Mouse (Mus musculus): ENCODE data around the gene Wfdc17. TPM values are rescaled to one million over a fixed set of nuclear protein-coding genes. Genes with fewer than 3 reads are reported as not detected.

The Wfdc17 gene
- polyA plus RNA-seq (2015; fragmentation: Nextera tagmentation; extraction: Ambion mirVana): not detected in 2 replicates

GRCm38 (mm10) chr11:83703705-83704104, at the start of gene Wfdc17:
Gene Wfdc17, plus strand, starts transcription at chr11:83703991.
- 64% methylated on average over 1 of the region's 1 CpGs for WGBS
- H3K4me3 ChIP-seq (ENCODE audit: low read depth, low read length): no peak within 1 kb of the TSS
- no peak within 1 kb of the TSS for H3K4me2 ChIP-seq (ENCODE audit: low read length)
- H3K36me3 ChIP-seq (ENCODE audit: control insufficient read depth, insufficient read depth, low read length): no peaks in the 10 kb centered on the region
- no peak within 1 kb of the TSS for H3K9ac ChIP-seq (ENCODE audit: low read depth, low read length)
- H3K9me3 ChIP-seq (replicated peaks; ENCODE audit: control insufficient read depth, low read length, poor library complexity, severe bottlenecking): no peaks in the 10 kb centered on the region
- H3K4me1 ChIP-seq (ENCODE audit: control insufficient read depth, insufficient read depth, low read length): no peaks in the 10 kb centered on the region
- H3K27me3 ChIP-seq (ENCODE audit: control insufficient read depth, insufficient read depth, low read depth, low read length): no peaks in the 10 kb centered on the region
- no peak for ATAC-seq
- no peak within 1 kb of the TSS for H3K27ac ChIP-seq (ENCODE audit: low read length)

- ATAC-seq: no peak
- H3K27me3 ChIP-seq (ENCODE audit: control insufficient read depth, insufficient read depth, low read depth, low read length): no peaks in the 10 kb centered on the region
- H3K9me3 ChIP-seq (replicated peaks; ENCODE audit: control insufficient read depth, low read length, poor library complexity, severe bottlenecking): no peaks in the 10 kb centered on the region
- H3K4me3 ChIP-seq (ENCODE audit: low read depth, low read length): no peak overlapping the region
- H3K4me2 ChIP-seq (ENCODE audit: low read length): no peak overlapping the region
- no peaks in the 10 kb centered on the region for H3K4me1 ChIP-seq (ENCODE audit: control insufficient read depth, insufficient read depth, low read length)
- no peak overlapping the region for H3K27ac ChIP-seq (ENCODE audit: low read length)
- 90% methylated on average over 8 of the region's 8 CpGs for WGBS
- no peak overlapping the region for H3K9ac ChIP-seq (ENCODE audit: low read depth, low read length)
- H3K36me3 ChIP-seq (ENCODE audit: control insufficient read depth, insufficient read depth, low read length): no peaks in the 10 kb centered on the region
These were observed 49.2 kb upstream of the Wfdc17 start for GRCm38 (mm10) chr11:83654606-83655005.

GRCm38 (mm10) chr11:83657508-83657907, 46.3 kb upstream of the Wfdc17 start:
- H3K9ac ChIP-seq (ENCODE audit: low read depth, low read length): no peak overlapping the region
- 92% methylated on average over 3 of the region's 3 CpGs for WGBS
- no peaks in the 10 kb centered on the region for H3K9me3 ChIP-seq (replicated peaks; ENCODE audit: control insufficient read depth, low read length, poor library complexity, severe bottlenecking)
- no peaks in the 10 kb centered on the region for H3K4me1 ChIP-seq (ENCODE audit: control insufficient read depth, insufficient read depth, low read length)
- H3K27me3 ChIP-seq (ENCODE audit: control insufficient read depth, insufficient read depth, low read depth, low read length): no peaks in the 10 kb centered on the region
- no peak overlapping the region for H3K4me2 ChIP-seq (ENCODE audit: low read length)
- no peak overlapping the region for H3K27ac ChIP-seq (ENCODE audit: low read length)
- no peak overlapping the region for H3K4me3 ChIP-seq (ENCODE audit: low read depth, low read length)
- H3K36me3 ChIP-seq (ENCODE audit: control insufficient read depth, insufficient read depth, low read length): no peaks in the 10 kb centered on the region
- no peak for ATAC-seq

GRCm38 (mm10) chr11:83658797-83659196, 45.0 kb upstream of the Wfdc17 start:
- H3K36me3 ChIP-seq (ENCODE audit: control insufficient read depth, insufficient read depth, low read length): no peaks in the 10 kb centered on the region

GRCm38 (mm10) chr11:83662204-83662603, 41.6 kb upstream of the Wfdc17 start, which contains the start of gene Ccl4:
Gene Ccl4, plus strand, starts transcription at chr11:83662584.
- H3K4me1 ChIP-seq (ENCODE audit: control insufficient read depth, insufficient read depth, low read length): no peaks in the 10 kb centered on the region
- ATAC-seq: no peak
- 81% methylated on average over 6 of the region's 6 CpGs for WGBS
- no peak within 1 kb of the TSS for H3K9ac ChIP-seq (ENCODE audit: low read depth, low read length)
- H3K4me2 ChIP-seq (ENCODE audit: low read length): no peak within 1 kb of the TSS
- H3K27me3 ChIP-seq (ENCODE audit: control insufficient read depth, insufficient read depth, low read depth, low read length): no peaks in the 10 kb centered on the region
- H3K27ac ChIP-seq (ENCODE audit: low read length): no peak within 1 kb of the TSS
- H3K4me3 ChIP-seq (ENCODE audit: low read depth, low read length): no peak within 1 kb of the TSS
- no peaks in the 10 kb centered on the region for H3K9me3 ChIP-seq (replicated peaks; ENCODE audit: control insufficient read depth, low read length, poor library complexity, severe bottlenecking)
- no peaks in the 10 kb centered on the region for H3K36me3 ChIP-seq (ENCODE audit: control insufficient read depth, insufficient read depth, low read length)

More at GRCm38 (mm10) chr11:83658797-83659196, 45.0 kb upstream of the Wfdc17 start:
- H3K27me3 ChIP-seq (ENCODE audit: control insufficient read depth, insufficient read depth, low read depth, low read length): no peaks in the 10 kb centered on the region
- H3K4me1 ChIP-seq (ENCODE audit: control insufficient read depth, insufficient read depth, low read length): no peaks in the 10 kb centered on the region
- no peak overlapping the region for H3K4me3 ChIP-seq (ENCODE audit: low read depth, low read length)
- no peak overlapping the region for H3K27ac ChIP-seq (ENCODE audit: low read length)
- no peak overlapping the region for H3K9ac ChIP-seq (ENCODE audit: low read depth, low read length)
- H3K9me3 ChIP-seq (replicated peaks; ENCODE audit: control insufficient read depth, low read length, poor library complexity, severe bottlenecking): no peaks in the 10 kb centered on the region
- no peak overlapping the region for H3K4me2 ChIP-seq (ENCODE audit: low read length)
- 82% methylated on average over 6 of the region's 6 CpGs for WGBS
- ATAC-seq: no peak

DNA sequence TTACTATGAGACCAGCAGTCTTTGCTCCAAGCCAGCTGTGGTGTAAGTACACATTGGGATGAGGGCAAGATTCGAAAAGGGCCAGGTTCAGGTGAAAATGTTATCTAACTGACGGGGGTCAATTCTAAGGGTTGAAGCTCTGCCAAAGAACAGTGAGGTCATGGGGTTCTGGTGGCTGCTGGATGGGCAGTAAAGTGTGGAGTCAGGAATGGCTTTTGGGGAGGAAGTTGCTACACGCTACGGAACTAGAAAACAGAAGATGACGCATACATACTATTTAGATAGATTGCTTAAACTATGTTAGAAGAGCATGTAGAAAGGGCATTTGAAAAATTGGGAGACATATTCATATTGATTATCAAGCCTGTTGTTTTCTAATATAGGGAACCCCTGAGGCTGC, 40.3 kb upstream of the Wfdc17 start:
- Histone ChIP-seq H3K4me2 (ENCODE audit: low read length) (no peak overlapping the region), H3K4me3 (ENCODE audit: low read depth, low read length) (no peak overlapping the region), H3K27ac (ENCODE audit: low read length) (no peak overlapping the region), H3K9ac (ENCODE audit: low read depth, low read length) (no peak overlapping the region), H3K27me3 (ENCODE audit: control insufficient read depth, insufficient read depth, low read depth, low read length) (no peaks in the 10 kb centered on the region), H3K9me3 (replicated peaks; ENCODE audit: control insufficient read depth, low read length, poor library complexity, severe bottlenecking) (no peaks in the 10 kb centered on the region), H3K36me3 (ENCODE audit: control insufficient read depth, insufficient read depth, low read length) (no peaks in the 10 kb centered on the region), H3K4me1 (ENCODE audit: control insufficient read depth, insufficient read depth, low read length) (no peaks in the 10 kb centered on the region)
- no peak for ATAC-seq
- 89% methylated on average over 5 of the region's 5 CpGs for WGBS

GRCm38 (mm10) chr11:83671743-83672142, 32.0 kb upstream of the Wfdc17 start:
- no peaks in the 10 kb centered on the region for H3K36me3 ChIP-seq (ENCODE audit: control insufficient read depth, insufficient read depth, low read length)
- no peak for ATAC-seq

DNA sequence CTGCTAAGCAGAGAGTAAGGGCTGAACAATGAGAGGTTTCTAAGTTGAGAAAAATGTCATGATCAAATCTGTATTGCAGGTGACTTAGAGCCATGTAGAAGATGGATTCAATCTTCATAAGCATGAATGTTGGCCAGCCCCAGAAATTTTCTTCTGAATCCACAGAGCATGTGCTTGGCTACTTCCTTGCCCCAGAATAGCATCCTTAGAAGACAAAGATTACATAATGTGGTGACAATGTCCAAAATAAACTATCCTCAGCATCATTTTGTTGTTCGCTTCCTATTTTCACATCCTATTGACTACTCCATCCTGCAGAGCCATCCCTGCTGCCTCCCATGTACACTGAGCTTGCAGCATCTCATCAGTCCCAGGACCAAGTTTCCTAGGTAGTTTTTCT, 28.1 kb upstream of the Wfdc17 start:
- H3K36me3 ChIP-seq (ENCODE audit: control insufficient read depth, insufficient read depth, low read length): no peaks in the 10 kb centered on the region
- no peak overlapping the region for H3K4me3 ChIP-seq (ENCODE audit: low read depth, low read length)
- 85% methylated on average over 1 of the region's 1 CpGs for WGBS
- no peaks in the 10 kb centered on the region for H3K4me1 ChIP-seq (ENCODE audit: control insufficient read depth, insufficient read depth, low read length)
- ATAC-seq: no peak
- no peak overlapping the region for H3K9ac ChIP-seq (ENCODE audit: low read depth, low read length)
- no peaks in the 10 kb centered on the region for H3K27me3 ChIP-seq (ENCODE audit: control insufficient read depth, insufficient read depth, low read depth, low read length)
- H3K27ac ChIP-seq (ENCODE audit: low read length): no peak overlapping the region
- H3K9me3 ChIP-seq (replicated peaks; ENCODE audit: control insufficient read depth, low read length, poor library complexity, severe bottlenecking): no peaks in the 10 kb centered on the region
- H3K4me2 ChIP-seq (ENCODE audit: low read length): no peak overlapping the region

More at GRCm38 (mm10) chr11:83671743-83672142, 32.0 kb upstream of the Wfdc17 start:
- no peak overlapping the region for H3K27ac ChIP-seq (ENCODE audit: low read length)
- no peaks in the 10 kb centered on the region for H3K4me1 ChIP-seq (ENCODE audit: control insufficient read depth, insufficient read depth, low read length)
- H3K4me3 ChIP-seq (ENCODE audit: low read depth, low read length): no peak overlapping the region
- no peaks in the 10 kb centered on the region for H3K27me3 ChIP-seq (ENCODE audit: control insufficient read depth, insufficient read depth, low read depth, low read length)
- H3K9ac ChIP-seq (ENCODE audit: low read depth, low read length): no peak overlapping the region
- no peak overlapping the region for H3K4me2 ChIP-seq (ENCODE audit: low read length)
- no peaks in the 10 kb centered on the region for H3K9me3 ChIP-seq (replicated peaks; ENCODE audit: control insufficient read depth, low read length, poor library complexity, severe bottlenecking)

DNA sequence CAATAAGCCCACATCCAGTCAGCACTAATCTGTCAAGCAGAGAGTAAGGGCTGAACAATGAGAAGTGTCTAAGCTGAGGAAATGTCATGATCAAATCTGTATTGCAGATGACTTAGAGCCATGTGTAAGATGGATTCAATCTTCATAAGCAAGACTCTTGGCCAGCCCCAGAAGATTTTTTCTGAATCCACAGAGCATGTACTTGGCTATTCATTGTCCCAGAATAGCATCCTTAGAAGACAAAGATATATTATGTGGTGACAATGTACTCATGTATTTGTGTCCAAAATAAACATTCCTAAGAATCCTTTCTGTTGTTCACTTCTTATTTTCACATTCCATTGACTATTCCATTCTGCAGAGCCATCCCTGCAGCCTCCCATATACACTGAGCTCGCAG, 13.9 kb upstream of the Wfdc17 start:
- no peak overlapping the region for H3K27ac ChIP-seq (ENCODE audit: low read length)
- no peaks in the 10 kb centered on the region for H3K27me3 ChIP-seq (ENCODE audit: control insufficient read depth, insufficient read depth, low read depth, low read length)
- no peak for ATAC-seq
- H3K4me3 ChIP-seq (ENCODE audit: low read depth, low read length): no peak overlapping the region
- no peaks in the 10 kb centered on the region for H3K4me1 ChIP-seq (ENCODE audit: control insufficient read depth, insufficient read depth, low read length)
- H3K9me3 ChIP-seq (replicated peaks; ENCODE audit: control insufficient read depth, low read length, poor library complexity, severe bottlenecking): no peaks in the 10 kb centered on the region
- no peaks in the 10 kb centered on the region for H3K36me3 ChIP-seq (ENCODE audit: control insufficient read depth, insufficient read depth, low read length)
- H3K4me2 ChIP-seq (ENCODE audit: low read length): no peak overlapping the region
- 89% methylated on average over 1 of the region's 1 CpGs for WGBS
- no peak overlapping the region for H3K9ac ChIP-seq (ENCODE audit: low read depth, low read length)

All from midbrain, embryonic 16.5 days (tissue).